Mouse (Mus musculus) heart, postnatal 10 days (tissue): ENCODE data around the gene Ampd2. TPM values are rescaled to one million over a fixed set of nuclear protein-coding genes. Genes with fewer than 3 reads are reported as not detected.

Source experiments
- DNase-seq, 2 experiments: peaks; one replicate each; pipeline ENCODE4 v3.0.0; 2021
- intact Hi-C: fragments of 180-260 bp; cut with DNase I; formaldehyde crosslinking; loops from one replicate; pipeline ENCODE4 v1.15.1; 2025
- total RNA-seq, 2 experiments: library from RNA; stranded (reverse); gene quantifications; 2 replicates each; pipeline ENCODE4 v1.2.3; 2021

Gene Ampd2
- total RNA-seq, 2 experiments from 2014 or later: 12.2 to 14.7 TPM

- intact Hi-C loops: no loop called here
Observed at GRCm38 (mm10) chr3:108096726-108097125, 10.3 kb upstream of the Ampd2 start.

GRCm38 (mm10) chr3:108096226-108096625, 9.8 kb upstream of the Ampd2 start:
- intact Hi-C loops: no loop called here

More at GRCm38 (mm10) chr3:108096726-108097125, 10.3 kb upstream of the Ampd2 start:
- no peak for DNase-seq

GRCm38 (mm10) chr3:108094976-108095760, 8.7 kb upstream of the Ampd2 start:
- intact Hi-C loops: no loop called here
- DNase-seq: no peak

More at GRCm38 (mm10) chr3:108096226-108096625, 9.8 kb upstream of the Ampd2 start:
- no peak for DNase-seq

- no peak for DNase-seq
- intact Hi-C loops: no loop called here
Observed at GRCm38 (mm10) chr3:108094146-108094545, 7.7 kb upstream of the Ampd2 start.

- DNase-seq: no peak
- intact Hi-C loops: no loop called here
Observed at GRCm38 (mm10) chr3:108093306-108093705, 6.9 kb upstream of the Ampd2 start.

- DNase-seq: no peak
- intact Hi-C loops: no loop called here
Observed at GRCm38 (mm10) chr3:108092536-108093115, 6.2 kb upstream of the Ampd2 start, which contains the start of gene Gnat2. Gnat2 (plus strand) TSS chr3:108092789.

GRCm38 (mm10) chr3:108092030-108092429, 5.6 kb upstream of the Ampd2 start:
- DNase-seq: no peak
- intact Hi-C loops: no loop called here

GRCm38 (mm10) chr3:108090561-108090960, 4.1 kb upstream of the Ampd2 start:
- no peak for DNase-seq
- intact Hi-C loops: no loop called here

- intact Hi-C loops: no loop called here
- peak in 1 of 2 experiments; percentile 12 for DNase-seq
Observed at GRCm38 (mm10) chr3:108089916-108090315, 3.5 kb upstream of the Ampd2 start.

- DNase-seq: no peak
- intact Hi-C loops: no loop called here
Observed at GRCm38 (mm10) chr3:108088842-108089380, 2.5 kb upstream of the Ampd2 start.

GRCm38 (mm10) chr3:108087329-108087728, 878 bp upstream of the Ampd2 start:
- no peak for DNase-seq
- intact Hi-C loops: loop anchor here (2.0 kb wide), 1 partner anchor 53 kb away; no protein-coding TSS in a partner anchor

- intact Hi-C loops: loop anchor here (2.0 kb wide), 2 partner anchors 15 to 55 kb away; no protein-coding TSS in a partner anchor
- peak; percentile 89 to 90 for DNase-seq
Observed at GRCm38 (mm10) chr3:108085721-108086469, 556 bp downstream of the Ampd2 start.

- intact Hi-C loops: loop anchor here (2.0 kb wide), 1 partner anchor 14 kb away; no protein-coding TSS in a partner anchor
- DNase-seq: peak; percentile 94 to 96
Observed at GRCm38 (mm10) chr3:108085281-108085720, 1.1 kb downstream of the Ampd2 start.

GRCm38 (mm10) chr3:108084767-108085270, 1.6 kb downstream of the Ampd2 start:
- intact Hi-C loops: loop anchor here (2.0 kb wide), 1 partner anchor 14 kb away; no protein-coding TSS in a partner anchor
- no peak for DNase-seq

GRCm38 (mm10) chr3:108083904-108084407, 2.5 kb downstream of the Ampd2 start:
- intact Hi-C loops: loop anchor here (2.0 kb wide), 1 partner anchor 13 kb away; no protein-coding TSS in a partner anchor
- no peak for DNase-seq

GRCm38 (mm10) chr3:108083161-108083560, 3.3 kb downstream of the Ampd2 start:
- intact Hi-C loops: no loop called here
- DNase-seq: no peak

- peak in 1 of 2 experiments; percentile 13 for DNase-seq
- intact Hi-C loops: no loop called here
Observed at GRCm38 (mm10) chr3:108082251-108082875, 4.1 kb downstream of the Ampd2 start.

- DNase-seq: no peak
- intact Hi-C loops: no loop called here
Observed at GRCm38 (mm10) chr3:108081681-108082080, 4.8 kb downstream of the Ampd2 start.

GRCm38 (mm10) chr3:108076836-108077235, 9.6 kb downstream of the Ampd2 start:
- intact Hi-C loops: no loop called here
- no peak for DNase-seq
